Mouse (Mus musculus) kidney, postnatal 0 days (tissue): Measurements from ENCODE around the gene Olfr10. TPM values are rescaled to one million over a fixed set of nuclear protein-coding genes. Genes with fewer than 3 reads are reported as not detected.
"Not testable (repeated sequence)": the region's sequence is repeated elsewhere in the genome, so short reads cannot be mapped to it uniquely, and the experiment has no call there.

Experiments
- ATAC-seq: fragments of 200-750 bp; cut with Nextera tagmentation; replicated peaks from 2 replicates; pipeline ENCODE4 v1.8.0; 2017; ENCODE audit warnings: low read depth, moderate number of reproducible peaks, moderate TSS enrichment, moderate library complexity; ENCODE audit not compliant: low FRiP score
- DNase-seq: peaks from one replicate; pipeline ENCODE4 v3.0.0-alpha.2; 2016; ENCODE audit warnings: low spot score
- H3K27ac ChIP-seq: fragments of 300-500 bp; sonication (generic); 2 replicates; pipeline ENCODE4 v1.5.1; 2014; ENCODE audit warnings: mild to moderate bottlenecking
- H3K27me3 ChIP-seq: fragments of 300-500 bp; sonication (generic); 2 replicates; pipeline ENCODE4 v1.6.1; 2014; ENCODE audit warnings: low read length, mixed read lengths; ENCODE audit not compliant: insufficient read depth
- H3K36me3 ChIP-seq: fragments of 300-500 bp; sonication (generic); 2 replicates; pipeline ENCODE4 v1.6.1; 2014; ENCODE audit warnings: low read length, mixed read lengths; ENCODE audit not compliant: insufficient read depth
- H3K4me1 ChIP-seq: fragments of 300-500 bp; sonication (generic); replicated peaks from 2 replicates; pipeline ENCODE4 v1.6.1; 2014; ENCODE audit warnings: antibody characterized with exemption, low read length, mixed read lengths; ENCODE audit not compliant: insufficient read depth
- H3K4me2 ChIP-seq: fragments of 300-500 bp; sonication (generic); 2 replicates; pipeline ENCODE4 v1.6.1; 2014; ENCODE audit warnings: mild to moderate bottlenecking, low read length, moderate library complexity, mixed read lengths
- H3K4me3 ChIP-seq: fragments of 300-500 bp; sonication (generic); replicated peaks from 2 replicates; pipeline ENCODE4 v1.5.1; 2014; ENCODE audit warnings: low read depth, low read length
- H3K9ac ChIP-seq: fragments of 300-500 bp; sonication (generic); 2 replicates; pipeline ENCODE4 v1.6.1; 2014; ENCODE audit warnings: low read depth, low read length
- H3K9me3 ChIP-seq: fragments of 300-500 bp; sonication (generic); replicated peaks from 2 replicates; pipeline ENCODE4 v1.6.1; 2016; ENCODE audit warnings: low read length, inconsistent platforms, mixed read lengths
- CTCF ChIP-seq: IDR thresholded peaks from 2 replicates; pipeline ENCODE4 v1.5.1; 2016; ENCODE audit warnings: antibody characterized with exemption, low read depth, mild to moderate bottlenecking, moderate library complexity
- WGBS: fragments of 180-500 bp; shearing (Covaris S2); extraction: QIAGEN DNeasy Blood & Tissue Kit; methylation state at CpG from one replicate; pipeline ENCODE4 v1.1.7; 2014; 5-methylcytosine and 5-hydroxymethylcytosine counted together
- polyA plus RNA-seq: library from polyadenylated mRNA; unstranded; fragments of >200 nt; fragmentation: Nextera tagmentation; extraction: Ambion mirVana; gene quantifications from 2 replicates; pipeline ENCODE4 v1.2.1, GENCODE M21; 2015

Gene Olfr10
- polyA plus RNA-seq, 1 experiment from 2014 or later, result not detected

DNA sequence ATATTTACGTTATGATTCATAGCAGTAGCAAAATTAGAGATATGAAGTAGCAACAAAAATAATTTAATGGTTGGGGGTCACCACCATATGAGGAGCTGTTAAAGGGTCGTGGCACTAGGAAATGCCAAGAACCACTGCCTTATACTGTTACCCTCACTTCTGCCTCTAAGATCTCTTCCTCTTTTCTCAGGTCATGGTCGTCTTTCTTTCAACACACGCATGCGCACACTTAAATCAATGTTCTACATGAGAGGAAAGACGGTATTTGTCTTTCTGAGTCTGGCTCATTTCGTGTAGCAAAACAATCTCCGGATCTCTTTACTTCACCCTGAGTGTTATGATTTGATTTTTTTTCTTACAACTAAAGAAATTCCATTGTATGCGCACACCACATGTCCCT, 34.8 kb upstream of the Olfr10 start:
- Histone ChIP-seq H3K27ac (no peak overlapping the region), H3K9me3 (no peaks in the 10 kb centered on the region), H3K4me3 (no peak overlapping the region), H3K4me2 (no peak overlapping the region), H3K9ac (no peak overlapping the region), H3K36me3 (no peaks in the 10 kb centered on the region), H3K27me3 (no peaks in the 10 kb centered on the region), H3K4me1 (no peaks in the 10 kb centered on the region)
- WGBS, result 87% methylated on average over 9 of the region's 9 CpGs
- TF ChIP-seq CTCF, result no peak
- ATAC-seq, result no peak
- no peak for DNase-seq

GRCm38 (mm10) chr11:49270368-49270767, 34.2 kb upstream of the Olfr10 start:
- H3K36me3 ChIP-seq, result no peaks in the 10 kb centered on the region
- no peaks in the 10 kb centered on the region for H3K4me1 ChIP-seq
- no peak overlapping the region for H3K4me2 ChIP-seq
- DNase-seq, result no peak
- H3K9me3 ChIP-seq, result no peaks in the 10 kb centered on the region
- no peak for TF ChIP-seq CTCF
- no peak for ATAC-seq
- H3K4me3 ChIP-seq, result no peak overlapping the region
- no peak overlapping the region for H3K27ac ChIP-seq
- no peaks in the 10 kb centered on the region for H3K27me3 ChIP-seq
- H3K9ac ChIP-seq, result no peak overlapping the region
- WGBS, result 88% methylated on average over 4 of the region's 4 CpGs

DNA sequence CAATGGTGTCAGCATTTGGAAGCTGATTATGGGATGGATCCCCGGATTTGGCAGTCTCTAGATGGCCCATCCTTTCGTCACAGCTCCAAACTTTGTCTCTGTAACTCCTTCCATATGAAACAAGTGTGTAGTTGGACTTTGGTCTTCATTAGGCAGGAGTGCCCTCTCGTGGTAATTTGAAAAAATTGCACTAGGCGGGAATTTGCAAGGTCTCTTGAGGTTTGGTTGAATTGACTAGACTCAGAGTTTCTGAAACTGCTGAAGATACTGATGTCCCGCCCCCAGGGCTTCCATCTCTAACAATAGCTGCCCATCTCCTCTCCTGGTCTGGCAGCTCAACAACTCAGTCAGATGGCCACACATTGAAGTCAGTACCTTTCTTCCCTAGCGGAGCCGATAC, 33.2 kb upstream of the Olfr10 start:
- DNase-seq (peak; percentile 86), ATAC-seq (no peak)
- no peaks in the 10 kb centered on the region for H3K36me3 ChIP-seq
- H3K4me1 ChIP-seq, result no peaks in the 10 kb centered on the region
- H3K4me2 ChIP-seq, result no peak overlapping the region
- peak; percentile 86 for TF ChIP-seq CTCF
- no peaks in the 10 kb centered on the region for H3K27me3 ChIP-seq
- no peak overlapping the region for H3K27ac ChIP-seq
- no peaks in the 10 kb centered on the region for H3K9me3 ChIP-seq
- H3K9ac ChIP-seq, result no peak overlapping the region
- WGBS, result 30% methylated on average over 7 of the region's 7 CpGs
- H3K4me3 ChIP-seq, result no peak overlapping the region

DNA sequence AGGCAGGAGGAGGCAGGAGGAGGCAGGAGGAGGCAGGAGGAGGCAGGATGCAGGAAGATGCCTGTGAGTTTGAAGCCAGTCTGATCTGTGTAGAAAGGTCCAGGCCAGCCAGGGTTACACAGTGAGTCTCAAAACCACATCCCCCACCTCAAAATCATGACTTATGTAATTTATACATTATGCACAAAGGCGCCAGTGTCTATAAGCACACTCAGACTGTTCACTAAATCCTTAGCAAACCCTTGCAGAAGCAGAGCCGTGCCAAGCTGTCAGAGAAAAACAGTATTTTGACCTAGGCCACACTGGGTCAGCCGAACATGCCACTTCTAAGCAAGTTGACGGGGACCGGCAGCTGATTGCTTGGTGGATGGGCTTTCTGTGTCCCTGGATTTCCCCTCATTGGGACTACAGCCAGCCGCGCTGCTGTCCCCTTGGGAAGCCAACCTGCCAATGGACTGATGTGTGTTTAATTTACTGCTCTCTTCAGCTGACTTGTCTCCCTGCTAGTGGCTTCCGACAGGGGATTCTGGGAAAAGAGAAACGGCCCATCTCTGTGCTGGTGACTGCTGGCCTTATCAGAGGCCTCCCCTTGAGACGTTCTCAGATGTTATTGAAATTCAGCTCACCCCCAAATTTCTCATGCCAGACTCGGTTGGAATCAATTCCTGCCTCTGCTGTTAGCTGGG, 30.6 kb upstream of the Olfr10 start:
- no peaks in the 10 kb centered on the region for H3K27me3 ChIP-seq
- no peak overlapping the region for H3K4me3 ChIP-seq
- no peak overlapping the region for H3K9ac ChIP-seq
- no peak for TF ChIP-seq CTCF
- DNase-seq, result no peak
- H3K36me3 ChIP-seq, result no peaks in the 10 kb centered on the region
- no peak overlapping the region for H3K27ac ChIP-seq
- WGBS, result 61% methylated on average over 11 of the region's 11 CpGs
- ATAC-seq, result no peak
- no peak overlapping the region for H3K4me2 ChIP-seq
- no peaks in the 10 kb centered on the region for H3K4me1 ChIP-seq
- no peaks in the 10 kb centered on the region for H3K9me3 ChIP-seq

DNA sequence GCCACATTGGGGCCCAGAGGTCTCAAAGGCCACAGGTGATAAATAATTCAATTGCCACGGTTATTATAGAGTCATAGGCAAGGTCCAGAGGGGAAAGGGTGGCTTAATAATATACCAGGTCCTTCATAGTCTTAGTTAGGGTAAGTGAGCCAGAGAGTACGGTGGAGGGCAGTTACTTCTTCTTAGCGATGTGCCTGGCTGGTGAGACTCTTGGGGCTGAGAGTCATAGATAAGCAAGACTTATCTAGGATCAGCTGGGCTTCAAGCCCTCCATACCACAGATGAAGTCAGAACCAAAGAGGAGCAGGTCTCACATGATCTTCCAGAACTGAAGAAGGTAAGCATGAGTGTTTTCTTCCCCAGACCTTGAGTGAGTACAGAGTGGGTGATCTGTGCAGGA, 26.3 kb upstream of the Olfr10 start, which contains the start of gene Olfr1393:
Gene Olfr1393 (plus strand): TSS at position 83 of the 400 bp plus-strand sequence.
- H3K27ac ChIP-seq, result no peak within 1 kb of the TSS
- no peaks in the 10 kb centered on the region for H3K9me3 ChIP-seq
- no peak for TF ChIP-seq CTCF
- no peaks in the 10 kb centered on the region for H3K36me3 ChIP-seq
- H3K4me2 ChIP-seq, result no peak within 1 kb of the TSS
- DNase-seq (no peak), ATAC-seq (no peak)
- no peaks in the 10 kb centered on the region for H3K27me3 ChIP-seq
- no peak within 1 kb of the TSS for H3K4me3 ChIP-seq
- H3K9ac ChIP-seq, result no peak within 1 kb of the TSS
- 66% methylated on average over 3 of the region's 3 CpGs for WGBS
- H3K4me1 ChIP-seq, result no peaks in the 10 kb centered on the region

GRCm38 (mm10) chr11:49284982-49285381, 19.6 kb upstream of the Olfr10 start, which contains the start of gene Olfr1392:
Gene Olfr1392 (plus strand): TSS chr11:49285282.
- H3K4me1 ChIP-seq, H3K27ac ChIP-seq, H3K4me3 ChIP-seq, DNase-seq, H3K4me2 ChIP-seq, H3K36me3 ChIP-seq, H3K9ac ChIP-seq, H3K9me3 ChIP-seq, ATAC-seq, H3K27me3 ChIP-seq: not testable (repeated sequence)
- 53% methylated on average over 1 of the region's 1 CpGs for WGBS

DNA sequence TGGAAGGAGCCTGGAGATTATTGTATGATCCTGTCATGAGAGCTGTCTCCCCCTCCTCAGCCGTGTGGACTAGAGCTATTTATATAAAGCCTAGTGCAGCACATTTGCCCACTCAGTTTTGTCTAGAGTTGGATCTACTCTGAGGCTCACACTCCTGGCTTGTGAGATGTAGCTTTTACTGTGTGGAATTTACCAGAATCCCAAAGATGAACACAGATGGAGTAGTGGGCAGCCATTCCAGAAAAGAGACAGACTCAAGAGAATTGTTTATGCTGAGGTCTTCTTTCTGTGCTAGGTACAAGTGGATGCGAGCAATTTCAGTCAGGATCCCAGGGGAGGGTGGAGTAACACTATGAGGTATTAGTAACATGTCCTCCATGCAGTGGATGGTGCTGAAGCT, 17.3 kb upstream of the Olfr10 start:
- no peak for ATAC-seq
- Histone ChIP-seq H3K4me1 (no peaks in the 10 kb centered on the region), H3K4me3 (no peak overlapping the region), H3K27me3 (no peaks in the 10 kb centered on the region), H3K36me3 (no peaks in the 10 kb centered on the region), H3K27ac (no peak overlapping the region), H3K9ac (no peak overlapping the region), H3K4me2 (no peak overlapping the region), H3K9me3 (no peaks in the 10 kb centered on the region)
- no peak for DNase-seq
- TF ChIP-seq CTCF, result no peak
- WGBS, result 62% methylated on average over 2 of the region's 2 CpGs
